Mouse (Mus musculus) hindbrain, embryonic 10.5 days (tissue): ENCODE data around the gene Adamts3. TPM values are rescaled to one million over a fixed set of nuclear protein-coding genes. Genes with fewer than 3 reads are reported as not detected.
A peak's percentile ranks its signal among the peaks of the same experiment; 100 is the strongest.

Experiments used
- DNase-seq: peaks from one replicate; pipeline ENCODE4 v3.0.0-alpha.2; 2017; ENCODE audit warnings: low spot score
- H3K27ac ChIP-seq: fragments of 300-500 bp; sonication (generic); 2 replicates; pipeline ENCODE4 v1.5.1; 2016; ENCODE audit warnings: mild to moderate bottlenecking, moderate library complexity
- H3K27me3 ChIP-seq: fragments of 300-500 bp; sonication (generic); 2 replicates; pipeline ENCODE4 v1.6.1; 2016; ENCODE audit warnings: mild to moderate bottlenecking; ENCODE audit not compliant: poor library complexity, insufficient read depth, severe bottlenecking
- H3K36me3 ChIP-seq: fragments of 300-500 bp; sonication (generic); 2 replicates; pipeline ENCODE4 v1.6.1; 2016; ENCODE audit warnings: mild to moderate bottlenecking, moderate library complexity
- H3K4me1 ChIP-seq: fragments of 300-500 bp; sonication (generic); replicated peaks from 2 replicates; pipeline ENCODE4 v1.6.1; 2016; ENCODE audit warnings: mild to moderate bottlenecking
- H3K4me3 ChIP-seq: fragments of 300-500 bp; sonication (generic); 2 replicates; pipeline ENCODE4 v1.5.1; 2016; ENCODE audit warnings: mild to moderate bottlenecking, moderate library complexity
- H3K9me3 ChIP-seq: fragments of 300-500 bp; sonication (generic); 2 replicates; pipeline ENCODE4 v1.6.1; 2016; ENCODE audit warnings: mild to moderate bottlenecking, moderate library complexity
- WGBS: fragments of 180-500 bp; shearing (Covaris S2); methylation state at CpG from one replicate; pipeline ENCODE4 v1.1.7; 2016; 5-methylcytosine and 5-hydroxymethylcytosine counted together
- polyA plus RNA-seq: library from polyadenylated mRNA; unstranded; fragments of >200 nt; fragmentation: Nextera tagmentation; extraction: Ambion mirVana; gene quantifications from 2 replicates; pipeline ENCODE4 v1.2.1, GENCODE M21; 2016

The Adamts3 gene
- polyA plus RNA-seq, 1 experiment from 2014 or later = 4.3 TPM

DNA sequence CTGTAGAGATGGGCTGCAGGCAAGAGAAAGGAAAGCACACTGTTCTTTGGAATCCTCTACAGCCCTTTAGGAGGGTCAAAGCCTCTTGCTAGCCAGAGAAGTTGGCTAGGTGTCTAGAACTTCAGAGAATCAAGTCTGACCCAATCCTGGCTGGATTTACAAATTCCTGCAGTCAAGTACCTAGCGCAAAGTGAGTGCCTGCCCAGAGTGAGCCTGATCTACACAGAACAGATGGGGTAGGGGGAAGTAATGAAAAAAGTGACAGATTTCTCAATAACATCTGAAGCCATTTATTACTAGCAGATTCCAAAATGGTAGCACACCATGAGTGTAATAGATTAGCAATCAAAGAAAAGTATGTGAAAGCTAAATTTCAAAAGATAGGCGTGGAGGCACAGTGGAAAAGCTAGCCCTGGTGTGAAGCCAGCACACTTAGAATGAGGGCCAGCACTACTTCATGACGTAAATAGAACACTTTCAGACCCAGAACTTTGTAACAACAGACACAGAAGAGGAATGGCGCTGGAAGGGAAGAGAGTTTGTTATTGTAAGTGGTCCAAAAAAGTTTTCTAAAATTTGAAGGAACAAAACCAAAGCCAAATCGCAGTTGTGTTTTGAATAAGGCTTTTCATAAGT, 82.8 kb downstream of the Adamts3 start:
- no peak for DNase-seq
- Histone ChIP-seq H3K9me3 (peaks cover 6% of the 10 kb centered on the region; the same call in 1 of the 2 replicates), H3K27me3 (no peaks in the 10 kb centered on the region), H3K27ac (no peak overlapping the region), H3K36me3 (no peaks in the 10 kb centered on the region), H3K4me1 (no peaks in the 10 kb centered on the region), H3K4me3 (no peak overlapping the region)
- 85% methylated on average over 5 of the region's 5 CpGs for WGBS

DNA sequence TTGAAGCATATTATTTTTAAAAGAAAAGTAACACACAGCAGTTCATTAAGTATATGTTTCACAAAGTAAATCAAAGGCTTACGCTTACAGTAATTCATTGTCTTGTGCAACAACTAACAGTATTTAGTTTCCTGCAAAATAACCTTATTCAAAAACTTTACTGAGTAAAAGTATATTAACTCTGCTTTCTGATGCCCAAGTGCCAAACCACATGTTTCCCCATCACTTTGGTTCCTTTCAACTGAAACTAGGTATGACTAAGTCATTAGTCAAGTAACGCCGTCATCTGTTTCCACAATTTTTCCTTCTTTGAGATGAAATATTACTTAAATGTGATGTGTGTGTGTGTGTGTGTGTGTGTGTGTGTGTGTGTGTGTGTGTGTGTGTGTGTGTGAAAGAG, 89.4 kb downstream of the Adamts3 start:
- no peak for DNase-seq
- 97% methylated on average over 3 of the region's 3 CpGs for WGBS
- Histone ChIP-seq H3K9me3 (no peaks in the 10 kb centered on the region), H3K27me3 (no peaks in the 10 kb centered on the region), H3K4me1 (no peaks in the 10 kb centered on the region), H3K4me3 (no peak overlapping the region), H3K36me3 (no peaks in the 10 kb centered on the region), H3K27ac (no peak overlapping the region)

DNA sequence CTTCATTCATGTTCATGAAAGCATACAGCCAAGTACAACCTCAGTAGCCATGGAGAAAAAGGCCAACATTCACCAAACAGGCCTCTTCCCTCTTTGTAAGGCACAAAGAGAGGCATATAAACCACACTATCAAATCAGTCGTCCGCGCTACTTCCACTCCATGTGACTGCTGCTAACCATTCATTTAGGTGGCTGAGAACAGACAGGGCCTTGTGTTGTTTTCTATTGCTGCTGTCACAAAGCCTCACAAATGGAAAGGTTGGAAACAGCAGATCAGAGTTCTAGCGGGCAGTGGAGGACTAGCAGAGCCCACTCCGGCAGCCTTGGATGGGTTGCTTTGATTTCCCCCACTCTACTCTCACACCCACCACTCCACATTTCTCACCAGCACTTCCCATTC, 98.5 kb downstream of the Adamts3 start:
- Histone ChIP-seq H3K4me3 (no peak overlapping the region), H3K4me1 (0 out of 2 replicates have a peak, but pooled peaks cover 4% of the 10 kb centered on the region), H3K36me3 (no peaks in the 10 kb centered on the region), H3K27me3 (no peaks in the 10 kb centered on the region), H3K9me3 (no peaks in the 10 kb centered on the region), H3K27ac (no peak overlapping the region)
- 78% methylated on average over 5 of the region's 5 CpGs for WGBS
- DNase-seq = no peak

DNA sequence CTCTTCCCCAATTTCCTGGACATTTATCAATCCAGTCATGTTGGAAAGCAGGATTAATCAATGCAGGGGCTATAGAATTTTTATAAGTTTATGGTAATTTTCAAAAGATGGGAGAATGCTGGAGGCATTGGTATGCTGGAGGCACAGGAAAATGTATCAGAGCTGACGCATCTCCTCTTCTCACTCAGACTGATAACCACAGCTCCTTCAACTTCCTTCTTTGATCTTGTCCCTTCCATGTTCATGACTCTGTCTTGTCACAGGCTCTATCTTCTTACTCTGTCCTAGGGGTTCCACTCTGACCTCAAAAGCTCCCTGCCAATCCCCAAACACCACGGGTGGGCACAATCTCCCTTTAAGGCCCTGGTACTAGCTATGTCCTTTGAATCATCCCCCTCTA, 103.3 kb downstream of the Adamts3 start:
- Histone ChIP-seq H3K27ac (no peak overlapping the region), H3K4me1 (0 out of 2 replicates have a peak, but pooled peaks cover 4% of the 10 kb centered on the region), H3K4me3 (no peak overlapping the region), H3K27me3 (no peaks in the 10 kb centered on the region), H3K9me3 (no peaks in the 10 kb centered on the region), H3K36me3 (no peaks in the 10 kb centered on the region)
- DNase-seq = no peak
- 84% methylated on average over 2 of the region's 2 CpGs for WGBS

DNA sequence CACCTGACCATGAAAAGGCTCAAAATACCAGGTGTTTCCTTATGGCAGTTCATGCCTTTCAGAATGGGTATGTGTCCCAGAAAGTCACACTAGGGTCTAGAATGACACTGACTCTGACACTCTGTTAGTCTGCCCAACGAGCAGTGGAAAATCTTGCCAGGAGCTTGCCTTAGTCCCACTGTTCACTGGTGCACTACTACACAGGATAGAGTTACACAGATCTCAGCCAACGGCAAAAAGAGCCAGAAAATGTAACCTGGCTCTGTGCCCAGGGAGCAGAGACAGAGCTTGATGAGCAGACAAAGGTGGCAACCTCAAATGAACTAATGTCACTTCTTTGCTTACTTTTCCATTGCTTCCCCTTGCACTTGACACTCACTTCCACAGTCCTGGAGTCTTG, 104.5 kb downstream of the Adamts3 start:
- no peak overlapping the region for H3K27ac ChIP-seq
- no peaks in the 10 kb centered on the region for H3K4me1 ChIP-seq
- no peak for DNase-seq
- H3K4me3 ChIP-seq = no peak overlapping the region
- no peaks in the 10 kb centered on the region for H3K9me3 ChIP-seq
- no peaks in the 10 kb centered on the region for H3K27me3 ChIP-seq
- 77% methylated on average over 2 of the region's 2 CpGs for WGBS
- H3K36me3 ChIP-seq = no peaks in the 10 kb centered on the region

DNA sequence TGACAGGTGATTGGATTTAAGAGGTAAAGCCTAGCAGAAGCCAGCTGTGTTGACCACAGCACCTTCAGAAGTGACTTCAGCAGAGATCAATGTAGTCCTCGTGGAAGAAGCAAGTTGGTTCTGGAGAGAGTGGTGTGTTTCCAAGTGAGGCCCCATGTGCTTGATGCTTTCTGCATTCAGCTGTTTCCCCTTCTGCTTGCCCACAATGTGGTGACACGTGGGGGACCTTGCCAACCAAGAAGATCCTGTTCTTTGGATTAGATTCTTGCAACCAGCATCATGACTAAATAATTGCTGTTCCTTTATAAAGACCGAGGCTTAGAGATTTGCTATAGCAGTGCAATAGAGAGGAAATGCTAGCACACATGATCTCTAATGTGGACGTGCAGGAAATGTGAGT, 105.7 kb downstream of the Adamts3 start:
- no peak for DNase-seq
- Histone ChIP-seq H3K4me3 (no peak overlapping the region), H3K4me1 (no peaks in the 10 kb centered on the region), H3K9me3 (no peaks in the 10 kb centered on the region), H3K27me3 (no peaks in the 10 kb centered on the region), H3K36me3 (no peaks in the 10 kb centered on the region), H3K27ac (no peak overlapping the region)
- 84% methylated on average over 4 of the region's 4 CpGs for WGBS

DNA sequence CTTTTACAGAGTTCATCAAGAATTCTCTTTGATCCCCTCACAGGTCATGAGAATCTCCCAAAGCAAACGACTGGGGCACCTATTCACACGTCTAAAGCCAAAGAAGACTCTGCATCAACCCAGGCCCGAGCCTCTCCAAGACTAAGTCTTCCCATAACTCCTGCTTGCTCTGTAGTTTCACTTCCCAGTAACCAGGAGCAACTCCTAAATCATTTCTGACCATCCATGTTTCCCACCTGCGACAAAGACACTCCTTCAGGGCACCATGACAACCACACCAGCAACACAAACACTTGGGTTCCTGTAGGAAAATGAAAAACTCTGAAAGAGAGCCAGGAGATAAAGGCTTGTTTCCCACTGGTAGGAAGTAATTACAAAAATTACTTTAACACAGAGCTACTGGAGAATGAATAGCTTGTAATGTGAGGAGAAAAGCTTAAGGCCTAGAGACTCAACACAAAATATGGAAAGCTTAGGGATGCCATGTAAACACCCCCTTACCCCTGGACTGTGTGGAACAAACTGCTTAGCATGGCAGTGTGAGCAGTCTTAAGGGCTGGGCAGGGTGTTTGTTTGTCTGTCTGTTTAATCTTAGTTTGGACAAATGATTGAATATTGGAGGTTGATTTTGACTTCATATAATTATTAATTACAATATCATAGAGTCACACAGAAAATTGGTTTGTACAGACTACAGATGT, 112.3 kb downstream of the Adamts3 start:
- no peak for DNase-seq
- H3K27me3 ChIP-seq = no peaks in the 10 kb centered on the region; the same call in 1 of the 2 replicates
- no peak overlapping the region for H3K4me3 ChIP-seq
- no peaks in the 10 kb centered on the region for H3K4me1 ChIP-seq
- no peak overlapping the region for H3K27ac ChIP-seq
- no peaks in the 10 kb centered on the region for H3K9me3 ChIP-seq
- H3K36me3 ChIP-seq = no peaks in the 10 kb centered on the region
- 62% methylated on average over 4 of the region's 4 CpGs for WGBS

DNA sequence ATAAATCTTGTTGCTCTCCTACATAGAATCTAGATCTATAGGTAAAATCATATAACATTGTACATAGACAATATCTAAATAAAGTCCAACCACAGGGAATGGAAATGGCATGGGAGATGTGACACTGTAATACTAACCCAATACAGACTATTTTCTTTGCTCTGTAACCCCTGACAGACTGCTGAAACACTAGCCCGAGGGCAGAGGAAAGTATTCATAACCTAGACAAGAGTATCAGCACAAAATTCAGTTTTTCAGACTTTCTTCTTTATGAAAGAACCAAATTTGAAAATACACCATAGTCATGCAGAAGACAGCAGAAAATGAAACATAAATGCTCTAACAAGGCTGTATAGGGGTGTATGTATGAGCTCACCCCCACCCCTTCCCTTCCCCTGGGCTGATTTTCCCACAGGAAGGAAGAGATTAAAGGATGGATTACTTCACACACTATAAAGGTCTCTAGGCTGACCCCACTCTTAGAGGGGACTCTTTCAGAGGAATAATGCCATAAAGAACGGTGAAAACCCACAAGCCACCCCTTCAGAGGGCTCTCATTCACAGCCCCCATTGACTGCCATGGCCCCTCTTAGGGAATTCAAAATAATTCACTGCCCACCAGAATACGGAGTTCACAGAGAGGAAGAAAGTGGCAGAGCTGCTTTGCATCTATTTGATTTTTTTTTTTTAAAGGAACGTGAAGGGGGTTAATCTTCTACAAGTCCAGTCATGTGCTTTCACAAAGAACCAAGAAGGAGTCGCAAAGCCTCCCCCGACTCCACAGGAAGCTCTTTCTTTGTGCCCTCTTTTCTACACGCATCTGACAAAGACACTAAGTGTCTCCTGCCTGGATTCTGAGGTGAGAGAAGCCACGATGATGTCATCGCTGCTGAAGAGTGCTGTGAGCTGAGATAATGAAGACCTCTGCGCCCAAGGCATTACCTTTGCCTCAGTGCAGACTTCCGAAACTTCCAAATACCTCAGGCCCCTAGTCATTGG, 119.6 kb downstream of the Adamts3 start:
- 12% methylated on average over 11 of the region's 11 CpGs for WGBS
- H3K9me3 ChIP-seq = no peaks in the 10 kb centered on the region
- no peak overlapping the region; the same call in 1 of the 2 replicates for H3K4me3 ChIP-seq
- H3K4me1 ChIP-seq = peaks cover 22% of the 10 kb centered on the region
- H3K27ac ChIP-seq = peak overlapping the region; percentile 73
- DNase-seq = peak; percentile 35
- no peaks in the 10 kb centered on the region for H3K36me3 ChIP-seq
- H3K27me3 ChIP-seq = peaks cover 16% of the 10 kb centered on the region

DNA sequence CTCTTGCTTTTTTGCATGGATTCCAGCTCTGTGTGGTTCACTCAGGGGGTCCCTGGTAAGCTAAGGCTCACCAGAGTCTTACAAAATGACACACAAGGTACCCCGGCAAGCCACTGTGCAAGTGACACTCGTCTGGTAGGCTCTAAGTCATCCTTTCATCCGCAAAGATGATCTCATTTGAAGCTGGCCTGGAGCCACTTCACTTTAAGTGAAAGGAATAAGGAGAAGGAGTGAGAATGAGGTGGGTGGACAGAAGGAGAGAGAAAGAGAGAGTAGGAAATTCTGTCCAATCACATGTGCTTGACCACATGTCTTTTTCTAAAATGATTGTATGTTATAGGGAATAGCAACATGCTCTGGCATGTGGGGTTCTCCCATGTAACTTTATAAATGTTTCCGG, 122.8 kb downstream of the Adamts3 start:
- WGBS = 66% methylated on average over 4 of the region's 4 CpGs

DNA sequence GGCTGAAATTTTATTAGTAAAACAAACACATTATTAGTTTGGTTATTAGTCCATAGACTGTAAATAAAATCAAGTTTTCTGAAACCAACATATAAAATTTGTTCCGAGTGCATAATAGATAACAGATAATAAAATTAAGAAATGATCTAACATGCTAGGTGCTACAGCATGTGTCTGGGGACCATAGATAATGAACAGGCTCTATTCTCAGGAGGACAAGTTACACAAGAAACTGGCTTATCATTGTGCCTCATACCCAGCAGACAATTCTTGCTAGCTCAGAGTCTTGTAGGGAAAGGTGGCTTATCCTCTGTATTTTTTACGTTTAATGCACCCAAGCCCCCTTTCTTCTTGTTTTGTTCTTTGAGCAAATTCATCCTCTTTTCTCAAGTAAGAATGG, 131.3 kb downstream of the Adamts3 start:
- no peak overlapping the region for H3K4me3 ChIP-seq
- 0 out of 2 replicates have a peak, but pooled peaks cover 3% of the 10 kb centered on the region for H3K9me3 ChIP-seq
- no peaks in the 10 kb centered on the region for H3K27me3 ChIP-seq
- DNase-seq = no peak
- no peak overlapping the region for H3K27ac ChIP-seq
- no peaks in the 10 kb centered on the region for H3K36me3 ChIP-seq
- WGBS = 92% methylated on average over 2 of the region's 2 CpGs
- H3K4me1 ChIP-seq = no peaks in the 10 kb centered on the region

More for the DNA sequence above, 122.8 kb downstream of the Adamts3 start:
- no peak for DNase-seq
- H3K36me3 ChIP-seq = no peaks in the 10 kb centered on the region
- peaks cover 16% of the 10 kb centered on the region for H3K27me3 ChIP-seq
- H3K4me1 ChIP-seq = peaks cover 22% of the 10 kb centered on the region
- H3K27ac ChIP-seq = no peak overlapping the region
- H3K9me3 ChIP-seq = no peaks in the 10 kb centered on the region
- no peak overlapping the region for H3K4me3 ChIP-seq

DNA sequence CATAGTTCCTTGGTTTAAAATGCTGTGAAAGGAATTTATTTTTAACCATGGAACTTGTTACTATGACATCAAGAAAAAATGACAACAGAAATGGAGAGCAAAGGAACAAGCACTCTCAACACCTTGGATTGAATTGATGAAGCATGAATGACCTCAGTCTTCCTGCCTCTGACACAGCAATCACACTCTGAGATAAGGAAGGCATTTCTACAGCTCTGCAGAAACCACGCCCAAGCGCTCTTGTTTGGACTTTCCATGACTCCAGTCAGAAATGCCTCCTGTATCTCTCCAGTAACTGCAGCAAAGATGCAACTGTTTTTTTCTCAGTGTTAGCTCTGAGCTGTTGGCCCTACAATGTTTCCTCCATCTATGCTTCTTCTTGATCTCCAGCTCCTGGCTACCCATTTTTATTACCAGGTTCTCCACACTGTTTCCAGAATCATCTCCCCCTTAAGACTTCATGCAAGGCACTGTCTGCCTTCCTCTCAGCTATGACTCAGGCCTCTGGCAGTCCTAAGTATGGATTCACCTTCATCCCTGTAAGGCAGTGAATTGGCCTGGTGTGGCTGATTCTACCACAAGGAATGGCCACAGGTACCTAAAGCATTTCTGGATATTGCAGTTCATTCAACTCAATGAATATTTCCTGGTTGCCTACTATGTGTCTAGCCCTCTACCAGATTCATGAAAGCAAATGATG, 134.8 kb downstream of the Adamts3 start:
- Histone ChIP-seq H3K4me1 (no peaks in the 10 kb centered on the region), H3K9me3 (0 out of 2 replicates have a peak, but pooled peaks cover 3% of the 10 kb centered on the region), H3K36me3 (no peaks in the 10 kb centered on the region), H3K27me3 (no peaks in the 10 kb centered on the region), H3K4me3 (no peak overlapping the region), H3K27ac (no peak overlapping the region)
- 89% methylated on average over 2 of the region's 2 CpGs for WGBS
- no peak for DNase-seq

DNA sequence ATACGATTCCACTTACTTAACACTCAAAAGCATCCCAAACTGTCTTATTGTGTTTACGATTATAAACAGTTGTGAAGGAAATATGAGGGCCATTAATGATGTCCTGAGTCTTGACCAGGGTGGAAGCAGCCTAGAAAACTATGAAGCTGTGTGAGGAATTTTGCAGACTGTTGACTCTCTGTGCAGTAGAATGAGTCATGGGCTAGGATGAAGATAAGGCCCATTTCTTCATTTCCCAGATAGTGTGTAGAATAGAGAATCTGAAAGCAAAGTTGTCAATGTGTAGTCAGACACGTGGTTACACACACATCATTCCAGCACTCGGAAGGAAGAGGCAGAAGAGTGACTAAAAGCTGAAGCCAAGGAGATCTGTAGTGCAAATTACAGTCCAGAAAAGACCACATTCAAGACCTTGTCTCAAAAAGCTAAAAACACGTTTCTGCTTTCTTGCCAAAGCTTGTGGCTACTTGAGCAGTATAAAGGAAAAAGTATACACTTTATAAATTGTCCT, 135.9 kb downstream of the Adamts3 start:
- Histone ChIP-seq H3K4me1 (no peaks in the 10 kb centered on the region), H3K27ac (no peak overlapping the region), H3K4me3 (no peak overlapping the region), H3K36me3 (no peaks in the 10 kb centered on the region), H3K9me3 (0 out of 2 replicates have a peak, but pooled peaks cover 3% of the 10 kb centered on the region), H3K27me3 (no peaks in the 10 kb centered on the region)
- no peak for DNase-seq
- 87% methylated on average over 5 of the region's 5 CpGs for WGBS
